Mouse (Mus musculus) ovary, adult 2 months (tissue): Measurements from ENCODE around the gene Gm47985. TPM values are rescaled to one million over a fixed set of nuclear protein-coding genes. Genes with fewer than 3 reads are reported as not detected.

Source experiments
- polyA plus RNA-seq: library from polyadenylated mRNA; depleted of rRNA; stranded (reverse); fragments of >200 nt; gene quantifications from 2 replicates; pipeline ENCODE4 v1.2.3, GENCODE M21; 2012; rRNA removed

Gene Gm47985
- not detected in 2 replicates for polyA plus RNA-seq

GRCm38 (mm10) chr1:151182266-151182665 is at the start of gene Gm47985:
TSS of gene Gm47985 (plus strand) at chr1:151182537.

GRCm38 (mm10) chr1:151192075-151192474 is 9.7 kb downstream of the Gm47985 start, which contains the start of gene Gm8947:
TSS of gene Gm8947 (plus strand) at chr1:151192376.

GRCm38 (mm10) chr1:151198120-151198519 is 15.8 kb downstream of the Gm47985 start, which contains the start of gene Gm47995:
TSS of gene Gm47995 (plus strand) at chr1:151198448.

GRCm38 (mm10) chr1:151203818-151204217 is 21.5 kb downstream of the Gm47985 start, which contains the start of gene 3110040M04Rik:
TSS of gene 3110040M04Rik (plus strand) at chr1:151204121.

GRCm38 (mm10) chr1:151209824-151210355 is 27.6 kb downstream of the Gm47985 start, which contains the start of gene Gm47996:
TSS of gene Gm47996 (plus strand) at chr1:151210131.

Other genes starting within 250 kb of the Gm47985 start
- 1.5 and 4.1 TPM in 2 replicates for gene Hmcn1, start 189.1 kb upstream of the Gm47985 start, polyA plus RNA-seq
- not detected in 2 replicates for gene Gm8947, start 9.8 kb downstream of the Gm47985 start, polyA plus RNA-seq
- gene Gm47995, start 15.9 kb downstream of the Gm47985 start, polyA plus RNA-seq, result not detected in 2 replicates
- gene 3110040M04Rik, start 21.6 kb downstream of the Gm47985 start, polyA plus RNA-seq, result not detected in 2 replicates
- gene Gm47996, start 27.6 kb downstream of the Gm47985 start, polyA plus RNA-seq, result 0.37 and 0.69 TPM in 2 replicates
- 80.2 and 98.5 TPM in 2 replicates for gene Ivns1abp, start 161.9 kb downstream of the Gm47985 start, polyA plus RNA-seq
- 2.7 and 4.9 TPM in 2 replicates for gene Swt1, start 245.9 kb downstream of the Gm47985 start, polyA plus RNA-seq
- gene Trmt1l, start 246.0 kb downstream of the Gm47985 start, polyA plus RNA-seq, result 17.9 and 18.7 TPM in 2 replicates